Mouse (Mus musculus) hindbrain, embryonic 13.5 days (tissue): Measurements from ENCODE around the gene Psap. TPM values are rescaled to one million over a fixed set of nuclear protein-coding genes. Genes with fewer than 3 reads are reported as not detected.

Experiments
- ATAC-seq: fragments of 200-750 bp; cut with Nextera tagmentation; 2 replicates; pipeline ENCODE4 v1.8.0; 2017; ENCODE audit warnings: moderate TSS enrichment; ENCODE audit not compliant: low FRiP score
- H3K27ac ChIP-seq: fragments of 300-500 bp; sonication (generic); 2 replicates; pipeline ENCODE4 v1.5.1; 2015; ENCODE audit warnings: inconsistent platforms, mild to moderate bottlenecking, moderate library complexity
- H3K27me3 ChIP-seq: fragments of 300-500 bp; sonication (generic); 2 replicates; pipeline ENCODE4 v1.6.1; 2015; ENCODE audit warnings: mild to moderate bottlenecking, inconsistent platforms
- H3K36me3 ChIP-seq: fragments of 300-500 bp; sonication (generic); 2 replicates; pipeline ENCODE4 v1.6.1; 2015; ENCODE audit warnings: mild to moderate bottlenecking, inconsistent platforms
- H3K4me1 ChIP-seq: fragments of 300-500 bp; sonication (generic); replicated peaks from 2 replicates; pipeline ENCODE4 v1.6.1; 2015; ENCODE audit warnings: inconsistent platforms
- H3K4me2 ChIP-seq: fragments of 300-500 bp; sonication (generic); 2 replicates; pipeline ENCODE4 v1.6.1; 2015; ENCODE audit warnings: inconsistent platforms, mild to moderate bottlenecking, moderate library complexity
- H3K4me3 ChIP-seq: fragments of 300-500 bp; sonication (generic); 2 replicates; pipeline ENCODE4 v1.5.1; 2015; ENCODE audit warnings: mild to moderate bottlenecking, inconsistent platforms
- H3K9ac ChIP-seq: fragments of 300-500 bp; sonication (generic); 2 replicates; pipeline ENCODE4 v1.6.1; 2015; ENCODE audit warnings: mild to moderate bottlenecking, inconsistent platforms
- H3K9me3 ChIP-seq: fragments of 300-500 bp; sonication (generic); 2 replicates; pipeline ENCODE4 v1.6.1; 2016; ENCODE audit warnings: inconsistent platforms
- WGBS: fragments of 180-500 bp; shearing (Covaris S2); methylation state at CpG from one replicate; pipeline ENCODE4 v1.1.7; 2015; 5-methylcytosine and 5-hydroxymethylcytosine counted together
- polyA plus RNA-seq: library from polyadenylated mRNA; unstranded; fragments of >200 nt; fragmentation: Nextera tagmentation; extraction: Ambion mirVana; gene quantifications from 2 replicates; pipeline ENCODE4 v1.2.1, GENCODE M21; 2015

The Psap gene
- polyA plus RNA-seq, 1 experiment from 2014 or later: 153 TPM

DNA sequence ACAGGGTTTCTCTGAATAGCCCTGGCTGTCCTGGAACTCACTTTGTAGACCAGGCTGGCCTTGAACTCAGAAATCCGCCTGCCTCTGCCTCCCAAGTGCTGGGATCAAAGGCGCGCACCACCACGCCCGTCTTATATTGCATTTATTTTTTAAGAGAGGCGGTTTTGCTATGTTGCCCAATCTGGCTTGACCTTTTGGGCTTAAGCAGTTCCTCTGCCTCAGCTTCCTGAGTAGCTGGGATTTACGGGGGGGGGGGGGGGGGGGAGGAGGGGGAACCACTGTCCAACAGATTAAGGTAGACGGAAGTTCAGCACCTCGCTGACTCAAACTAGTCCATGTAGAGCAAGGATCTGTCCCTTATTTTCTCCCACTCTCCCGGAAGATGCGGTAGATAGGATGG lies 8.7 kb upstream of the Psap start:
- Histone ChIP-seq H3K27me3 (no peaks in the 10 kb centered on the region), H3K9ac (no peak overlapping the region), H3K4me3 (no peak overlapping the region), H3K27ac (no peak overlapping the region), H3K4me2 (no peak overlapping the region), H3K9me3 (no peaks in the 10 kb centered on the region), H3K36me3 (no peaks in the 10 kb centered on the region), H3K4me1 (no peaks in the 10 kb centered on the region)
- no peak for ATAC-seq
- WGBS: 85% methylated on average over 11 of the region's 11 CpGs

- H3K27me3 ChIP-seq: no peaks in the 10 kb centered on the region
- H3K9ac ChIP-seq: no peak overlapping the region
- no peaks in the 10 kb centered on the region for H3K9me3 ChIP-seq
- H3K4me1 ChIP-seq: no peaks in the 10 kb centered on the region
- no peak overlapping the region for H3K4me2 ChIP-seq
- WGBS: 76% methylated on average over 13 of the region's 13 CpGs
- H3K4me3 ChIP-seq: no peak overlapping the region
- H3K36me3 ChIP-seq: no peaks in the 10 kb centered on the region
- no peak for ATAC-seq
- H3K27ac ChIP-seq: no peak overlapping the region
Measured at GRCm38 (mm10) chr10:60269141-60270064, 8.0 kb upstream of the Psap start.

- ATAC-seq: no peak
- WGBS: 78% methylated on average over 6 of the region's 6 CpGs
Measured at GRCm38 (mm10) chr10:60271015-60271414, 6.4 kb upstream of the Psap start.

DNA sequence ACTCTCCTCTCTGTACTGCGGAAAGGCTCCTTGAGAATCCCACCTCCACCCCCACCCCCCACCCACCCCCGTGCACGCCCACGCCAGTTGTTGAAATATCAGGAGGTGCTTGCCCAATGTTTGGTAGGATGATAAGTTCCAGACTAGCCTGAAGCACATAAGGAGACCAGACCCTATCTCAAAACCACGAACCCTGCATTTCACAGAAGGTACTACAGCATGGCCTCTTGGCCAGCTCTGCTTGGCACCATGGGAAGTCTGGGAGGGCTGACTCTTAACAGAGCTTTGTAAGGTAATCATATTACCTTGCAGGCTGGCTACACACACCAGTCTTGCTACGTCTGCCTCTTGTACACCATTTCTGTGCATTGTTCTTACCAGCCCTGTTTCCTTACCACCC lies 5.2 kb upstream of the Psap start:
- 74% methylated on average over 6 of the region's 6 CpGs for WGBS
- no peak for ATAC-seq
- Histone ChIP-seq H3K4me1 (no peaks in the 10 kb centered on the region; the same call in 1 of the 2 replicates), H3K4me2 (no peak overlapping the region), H3K36me3 (no peaks in the 10 kb centered on the region), H3K9me3 (no peaks in the 10 kb centered on the region), H3K4me3 (no peak overlapping the region), H3K27ac (no peak overlapping the region), H3K9ac (no peak overlapping the region), H3K27me3 (no peaks in the 10 kb centered on the region)

More at GRCm38 (mm10) chr10:60271015-60271414, 6.4 kb upstream of the Psap start:
- H3K4me3 ChIP-seq: no peak overlapping the region
- H3K27ac ChIP-seq: no peak overlapping the region
- no peak overlapping the region for H3K9ac ChIP-seq
- H3K4me1 ChIP-seq: no peaks in the 10 kb centered on the region
- H3K9me3 ChIP-seq: no peaks in the 10 kb centered on the region
- no peak overlapping the region for H3K4me2 ChIP-seq
- no peaks in the 10 kb centered on the region for H3K27me3 ChIP-seq
- H3K36me3 ChIP-seq: no peaks in the 10 kb centered on the region

- H3K27ac ChIP-seq: no peak overlapping the region
- H3K9me3 ChIP-seq: no peaks in the 10 kb centered on the region
- H3K27me3 ChIP-seq: no peaks in the 10 kb centered on the region
- WGBS: 79% methylated on average over 6 of the region's 6 CpGs
- H3K4me1 ChIP-seq: peaks cover 4% of the 10 kb centered on the region
- no peak overlapping the region for H3K9ac ChIP-seq
- H3K36me3 ChIP-seq: no peaks in the 10 kb centered on the region
- no peak overlapping the region for H3K4me3 ChIP-seq
- ATAC-seq: no peak
- no peak overlapping the region for H3K4me2 ChIP-seq
Measured at GRCm38 (mm10) chr10:60273382-60273781, 4.0 kb upstream of the Psap start.

- Histone ChIP-seq H3K9me3 (no peaks in the 10 kb centered on the region), H3K9ac (peak overlapping the region; percentile 92), H3K4me2 (peak overlapping the region; percentile 79), H3K27me3 (no peaks in the 10 kb centered on the region), H3K27ac (peak overlapping the region; percentile 96), H3K4me3 (peak overlapping the region; percentile 79), H3K36me3 (no peaks in the 10 kb centered on the region), H3K4me1 (peaks cover 50% of the 10 kb centered on the region)
- 8% methylated on average over 13 of the region's 13 CpGs for WGBS
- no peak; the same call in 1 of the 2 replicates for ATAC-seq
Measured at GRCm38 (mm10) chr10:60278006-60278399, 576 bp downstream of the Psap start.

DNA sequence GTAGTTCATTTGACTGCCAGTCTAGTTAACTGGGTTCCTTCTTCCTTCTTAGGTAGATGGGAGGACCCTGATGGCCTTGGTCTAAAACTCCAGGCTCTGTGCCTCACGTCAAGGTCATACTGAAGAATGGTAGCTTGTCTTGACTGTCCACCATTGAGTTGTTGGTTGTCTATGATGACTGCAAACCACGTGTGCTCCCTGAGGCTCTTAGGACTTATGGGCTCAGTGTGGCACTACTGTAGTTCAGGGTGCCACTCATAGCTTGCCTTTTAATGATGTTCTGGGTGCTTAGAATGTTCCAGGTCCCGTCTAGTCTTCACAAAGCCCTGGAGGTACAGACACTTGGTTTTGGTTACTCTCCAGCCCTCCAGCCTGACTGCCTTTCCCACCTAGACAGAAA lies 1.4 kb downstream of the Psap start:
- Histone ChIP-seq H3K4me1 (peaks cover 57% of the 10 kb centered on the region), H3K9me3 (no peaks in the 10 kb centered on the region), H3K27ac (no peak overlapping the region), H3K4me2 (peak overlapping the region; percentile 79), H3K9ac (peak overlapping the region; percentile 64), H3K27me3 (no peaks in the 10 kb centered on the region), H3K36me3 (no peaks in the 10 kb centered on the region), H3K4me3 (peak overlapping the region; percentile 79)
- ATAC-seq: no peak
- 83% methylated on average over 3 of the region's 3 CpGs for WGBS

GRCm38 (mm10) chr10:60279290-60279940 lies 2.0 kb downstream of the Psap start:
- WGBS: 63% methylated on average over 8 of the region's 8 CpGs
- no peak for ATAC-seq
- H3K36me3 ChIP-seq: no peaks in the 10 kb centered on the region
- H3K4me2 ChIP-seq: peak overlapping the region; percentile 79
- H3K27ac ChIP-seq: peak overlapping the region; percentile 18; the same call in 1 of the 2 replicates
- no peaks in the 10 kb centered on the region for H3K27me3 ChIP-seq
- no peaks in the 10 kb centered on the region for H3K9me3 ChIP-seq
- peak overlapping the region; percentile 79 for H3K4me3 ChIP-seq
- peak overlapping the region; percentile 64 for H3K9ac ChIP-seq
- peaks cover 64% of the 10 kb centered on the region for H3K4me1 ChIP-seq

DNA sequence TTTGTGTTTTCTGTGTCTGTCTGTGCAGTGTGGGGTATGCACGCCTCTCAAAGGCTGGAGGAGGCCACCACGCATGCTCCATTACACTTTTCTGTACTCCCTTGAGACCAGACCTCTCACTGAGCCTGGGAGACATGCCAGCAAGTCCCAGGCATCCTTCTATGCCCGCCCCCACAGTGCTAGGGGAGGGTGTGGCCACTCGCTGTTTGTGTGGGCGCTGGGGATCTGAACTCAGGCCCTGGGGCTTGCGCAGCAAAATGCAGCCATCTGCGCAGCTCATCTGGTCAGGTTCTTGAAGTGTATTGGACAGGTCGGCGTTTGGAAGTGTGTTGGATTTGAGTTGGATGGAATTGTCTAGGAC lies 2.5 kb downstream of the Psap start:
- peak overlapping the region; percentile 35; the same call in 1 of the 2 replicates for H3K9ac ChIP-seq
- H3K4me1 ChIP-seq: peaks cover 69% of the 10 kb centered on the region
- peak overlapping the region; percentile 14 for H3K4me3 ChIP-seq
- no peaks in the 10 kb centered on the region for H3K36me3 ChIP-seq
- H3K27ac ChIP-seq: peak overlapping the region; percentile 18; the same call in 1 of the 2 replicates
- peak overlapping the region; percentile 79 for H3K4me2 ChIP-seq
- no peaks in the 10 kb centered on the region for H3K9me3 ChIP-seq
- 81% methylated on average over 9 of the region's 9 CpGs for WGBS
- H3K27me3 ChIP-seq: no peaks in the 10 kb centered on the region
- ATAC-seq: no peak

- Histone ChIP-seq H3K27me3 (no peaks in the 10 kb centered on the region), H3K4me1 (peaks cover 73% of the 10 kb centered on the region), H3K4me2 (peak overlapping the region; percentile 79), H3K9me3 (no peaks in the 10 kb centered on the region), H3K27ac (peak overlapping the region; percentile 18; the same call in 1 of the 2 replicates), H3K9ac (peak overlapping the region; percentile 35; the same call in 1 of the 2 replicates), H3K4me3 (peak overlapping the region; percentile 14), H3K36me3 (no peaks in the 10 kb centered on the region)
- WGBS: 92% methylated on average over 6 of the region's 6 CpGs
- ATAC-seq: no peak
Measured at GRCm38 (mm10) chr10:60280353-60280752, 2.9 kb downstream of the Psap start.

GRCm38 (mm10) chr10:60281571-60282050 lies 4.2 kb downstream of the Psap start:
- no peak for ATAC-seq
- 88% methylated on average over 9 of the region's 9 CpGs for WGBS
- no peaks in the 10 kb centered on the region for H3K36me3 ChIP-seq
- H3K4me2 ChIP-seq: no peak overlapping the region
- no peak overlapping the region for H3K27ac ChIP-seq
- H3K4me3 ChIP-seq: no peak overlapping the region
- no peaks in the 10 kb centered on the region for H3K27me3 ChIP-seq
- no peak overlapping the region for H3K9ac ChIP-seq
- peaks cover 86% of the 10 kb centered on the region for H3K4me1 ChIP-seq
- H3K9me3 ChIP-seq: no peaks in the 10 kb centered on the region
